Comparison of ENCODE assay signal across 1 mouse cellular context in genomic region chr17:31870931-31871421, GRCm38 (mm10).
A peak's percentile ranks its signal among the peaks of the same experiment; 100 is the strongest.
TF ChIP-seq lines count a peak whose summit lies in the region.

No protein-coding gene starts in this region.

TF ChIP-seq in CH12.LX, 34 proteins besides CTCF, POLR2A, EP300 and RAD21 (continued from another document):
- TF ChIP-seq MXI1 (IDR thresholded peaks at IDR 0.05; ENCODE audit: low read depth, low read length): peak; percentile 84; the same call in 1 of the 2 replicates
- no peak for TF ChIP-seq UBTF (IDR thresholded peaks at IDR 0.05; ENCODE audit: low read depth, low read length)
- TF ChIP-seq TBP (conservative IDR thresholded peaks at IDR 0.05; ENCODE audit: low read depth, low read length): peak; percentile 64; the same call in 1 of the 2 replicates
- no peak for TF ChIP-seq JUN (IDR thresholded peaks at IDR 0.05; ENCODE audit: insufficient read depth, low read depth, low read length)
- peak; percentile 81 for TF ChIP-seq CHD2 (IDR thresholded peaks at IDR 0.05; ENCODE audit: low read length)
- no peak for TF ChIP-seq NELFE (IDR thresholded peaks at IDR 0.05; ENCODE audit: low read depth, low read length)
- peak; percentile 79 for TF ChIP-seq MAX (IDR thresholded peaks at IDR 0.05; ENCODE audit: low read length)
- peak; percentile 39; the same call in 1 of the 2 replicates for TF ChIP-seq IRF4 (IDR thresholded peaks at IDR 0.05; ENCODE audit: low read depth, low read length)
- peak; percentile 75 for TF ChIP-seq ETS1 (conservative IDR thresholded peaks at IDR 0.05; ENCODE audit: low read depth, low read length)
- no peak for TF ChIP-seq KAT2A (IDR thresholded peaks at IDR 0.05; ENCODE audit: insufficient replicate concordance, low read length)
- no peak for TF ChIP-seq USF2 (conservative IDR thresholded peaks at IDR 0.05; ENCODE audit: low read depth, low read length)
- TF ChIP-seq ELF1 (IDR thresholded peaks at IDR 0.05; ENCODE audit: low read depth, low read length): no peak; the same call in 1 of the 2 replicates
- no peak for TF ChIP-seq USF1 (IDR thresholded peaks at IDR 0.05; ENCODE audit: low read depth, low read length)
- peak; percentile 72 for TF ChIP-seq MYC (IDR thresholded peaks at IDR 0.05; ENCODE audit: low read depth, low read length)
- TF ChIP-seq ZC3H11A (IDR thresholded peaks at IDR 0.05; ENCODE audit: low read depth, low read length): no peak
- TF ChIP-seq TCF12 (IDR thresholded peaks at IDR 0.05; ENCODE audit: low read depth, low read length): peak; percentile 79
- peak; percentile 76; the same call in 1 of the 2 replicates for TF ChIP-seq MAZ (IDR thresholded peaks at IDR 0.05; ENCODE audit: low read depth, low read length)
- 0 out of 2 replicates have a peak, but pooled peaks have one; percentile 15 for TF ChIP-seq RCOR1 (conservative IDR thresholded peaks at IDR 0.05; ENCODE audit: low read depth, low read length)
- no peak for TF ChIP-seq HCFC1 (IDR thresholded peaks at IDR 0.05; ENCODE audit: low read depth, low read length)
- TF ChIP-seq E2F4 (IDR thresholded peaks at IDR 0.05; ENCODE audit: insufficient replicate concordance, low read depth, low read length): no peak
- TF ChIP-seq NRF1 (IDR thresholded peaks at IDR 0.05; ENCODE audit: low read depth, low read length): no peak
- no peak for TF ChIP-seq MEF2A (IDR thresholded peaks at IDR 0.05; ENCODE audit: borderline replicate concordance, low read depth, low read length)
